Mouse (Mus musculus) urinary bladder, adult 18-20 months (tissue): ENCODE measurements around the gene Ino80e.
A peak's percentile ranks its signal among the peaks of the same experiment; 100 is the strongest.

ENCODE experiments used
- DNase-seq, 2 experiments: peaks; one replicate each; pipeline ENCODE4 v3.0.0; 2022; ENCODE audit warnings: low spot score in 2 of 2, mixed read lengths in 2 of 2

The Ino80e gene

GRCm38 (mm10) chr7:126856741-126857420 is 5.3 kb downstream of the Ino80e start:
- no peak for DNase-seq

DNA sequence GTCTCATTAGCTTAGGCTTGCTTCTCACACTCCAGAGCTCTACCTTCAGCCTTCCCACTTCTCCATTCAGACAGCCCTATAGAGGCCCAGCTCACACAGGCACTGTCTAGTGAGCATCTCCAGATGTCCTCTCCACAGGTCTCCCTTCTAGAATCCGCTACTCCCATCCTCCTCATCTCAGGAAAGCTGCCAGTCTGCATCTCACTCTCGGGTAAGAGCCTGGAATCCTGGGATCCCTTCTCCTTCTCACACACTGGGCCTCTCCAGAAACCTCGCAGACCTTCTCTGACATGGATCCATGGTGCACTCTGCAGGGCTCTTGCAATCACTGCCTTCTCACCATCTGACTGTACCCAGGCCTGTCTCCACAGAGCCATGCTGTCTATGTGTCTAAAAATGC is 6.5 kb downstream of the Ino80e start:
- no peak for DNase-seq

DNA sequence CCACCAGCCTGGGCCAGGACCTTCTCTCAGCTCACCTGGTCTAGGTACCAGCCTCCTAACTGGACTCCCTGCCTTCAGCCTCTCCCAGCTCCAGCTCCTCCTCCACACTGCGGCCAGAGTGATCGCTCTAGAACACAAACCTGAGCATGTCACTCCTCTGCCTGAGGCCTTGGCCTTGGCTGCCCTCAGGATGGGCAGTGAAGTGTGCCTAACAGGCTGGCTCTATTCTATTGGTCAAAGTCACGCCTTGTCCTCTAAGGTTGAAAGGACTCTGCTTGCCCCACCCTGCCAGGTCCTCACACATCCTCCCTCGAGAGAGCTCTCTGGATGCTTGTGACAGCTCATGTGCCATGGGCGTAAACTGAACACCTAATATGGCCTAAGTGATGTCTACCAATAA is 8.7 kb downstream of the Ino80e start:
- no peak for DNase-seq

GRCm38 (mm10) chr7:126851192-126851591 is 11.0 kb downstream of the Ino80e start:
- no peak for DNase-seq

- no peak for DNase-seq
Observed at GRCm38 (mm10) chr7:126850161-126850560, 12.0 kb downstream of the Ino80e start.

DNA sequence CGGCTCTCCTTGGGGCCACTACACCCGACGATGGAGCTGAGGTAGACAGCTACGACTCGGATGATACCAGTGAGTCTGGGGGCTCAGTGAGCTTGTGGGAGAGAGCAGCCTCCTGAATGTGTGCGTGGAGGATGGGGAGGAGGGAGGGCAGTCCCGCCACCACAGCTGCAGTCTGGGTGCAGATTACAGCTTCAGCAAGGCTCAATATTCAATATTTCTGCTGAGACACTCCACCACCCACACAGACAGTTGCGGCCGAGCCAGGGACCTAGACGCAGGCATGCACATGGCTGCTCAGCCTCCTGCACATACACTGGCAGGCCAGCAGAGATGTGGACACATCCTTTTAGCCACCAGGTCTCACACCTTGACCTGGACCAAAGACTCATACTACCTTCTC is 13.4 kb downstream of the Ino80e start:
- DNase-seq, result no peak

- no peak for DNase-seq
Observed at GRCm38 (mm10) chr7:126847421-126848398, 14.5 kb downstream of the Ino80e start.

GRCm38 (mm10) chr7:126847116-126847420 is 15.1 kb downstream of the Ino80e start, which contains the start of gene Doc2a:
Gene Doc2a, plus strand, starts transcription at chr7:126847416.
- no peak for DNase-seq

DNA sequence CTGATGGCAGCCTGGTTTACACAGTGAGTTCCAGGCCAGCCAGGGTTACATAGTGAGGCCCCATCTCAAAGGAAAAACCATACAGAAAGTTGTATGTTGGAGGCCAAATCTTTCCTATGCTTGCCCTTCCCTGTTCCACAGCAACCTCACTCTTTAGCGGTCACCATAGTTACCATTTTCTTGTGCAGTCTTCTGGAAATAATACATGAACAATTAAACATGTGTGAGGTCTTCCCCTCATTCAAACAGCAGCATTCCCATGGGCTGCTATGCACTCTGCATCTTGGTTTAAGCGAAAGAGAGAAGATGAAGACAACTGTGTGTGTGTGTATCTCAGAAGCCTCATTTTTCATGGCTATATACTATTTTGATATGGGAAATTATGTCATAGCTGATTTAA is 16.7 kb downstream of the Ino80e start:
- DNase-seq, result no peak

DNA sequence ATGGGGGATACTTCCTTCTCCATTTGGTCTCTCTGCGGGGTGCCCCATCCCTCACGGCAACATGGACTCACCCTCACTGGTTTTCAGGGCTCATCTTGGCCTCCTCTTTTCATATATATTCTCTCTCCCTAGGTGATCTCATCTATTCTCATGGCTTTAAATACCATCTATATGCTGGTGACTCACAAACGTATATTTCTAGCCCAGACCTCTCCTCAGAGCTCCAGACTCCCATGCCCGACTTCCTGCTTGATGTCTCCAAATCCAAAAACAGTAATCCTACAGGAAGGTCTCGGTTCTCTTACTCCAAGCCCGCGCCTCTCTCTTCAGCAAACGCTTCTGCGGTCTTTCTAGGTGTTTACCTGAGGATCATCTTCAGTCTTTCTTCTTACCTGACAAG is 18.9 kb downstream of the Ino80e start:
- no peak for DNase-seq

GRCm38 (mm10) chr7:126833294-126833693 is 28.9 kb downstream of the Ino80e start:
- no peak for DNase-seq

GRCm38 (mm10) chr7:126832036-126832598 is 30.1 kb downstream of the Ino80e start:
- peak; percentile 29 to 55 for DNase-seq

- no peak for DNase-seq
Observed at GRCm38 (mm10) chr7:126831539-126831938, 30.6 kb downstream of the Ino80e start, which contains the start of gene 4930451I11Rik. Gene 4930451I11Rik, minus strand, starts transcription at chr7:126831639.

DNA sequence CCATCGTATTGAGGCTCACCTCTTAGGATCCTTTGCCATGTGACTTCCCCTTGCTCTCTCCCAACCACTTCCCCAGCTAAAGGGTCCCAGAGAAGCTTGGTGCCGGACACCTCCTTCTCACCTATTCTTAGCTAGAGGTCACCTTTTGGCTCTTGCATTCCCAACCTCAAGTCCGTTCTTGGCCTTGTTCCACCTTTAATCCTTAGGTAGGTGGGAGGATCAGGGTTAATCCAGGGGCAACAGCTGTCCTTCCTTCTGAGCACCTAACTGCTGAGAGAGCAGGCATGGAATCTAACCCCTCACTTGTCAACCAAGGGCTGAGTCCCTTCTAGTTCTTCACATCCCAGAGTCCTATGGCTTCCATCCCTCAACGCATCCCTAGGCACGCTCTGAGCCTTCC is 36.2 kb downstream of the Ino80e start:
- DNase-seq, result no peak

DNA sequence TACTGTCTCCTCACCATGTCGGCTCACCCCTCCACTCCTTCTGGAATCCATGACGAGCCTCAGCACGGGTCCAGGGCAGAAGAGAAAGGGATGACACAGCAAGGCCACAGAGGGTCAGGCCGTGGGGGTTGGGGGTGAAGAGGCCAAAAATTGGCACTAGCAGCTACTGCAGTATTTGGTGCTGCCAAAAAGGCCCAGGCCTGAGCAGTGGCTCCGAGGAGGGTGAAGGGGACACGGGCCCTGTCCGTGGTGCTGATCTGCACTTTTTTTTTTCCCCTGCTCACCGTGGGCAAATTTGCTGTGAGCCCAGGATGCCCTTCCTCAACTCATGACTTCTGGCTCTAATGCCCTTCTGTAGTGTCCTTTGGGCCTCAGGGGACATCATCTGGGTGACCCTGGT is 36.8 kb downstream of the Ino80e start:
- DNase-seq, result no peak

- no peak for DNase-seq
Observed at GRCm38 (mm10) chr7:126823940-126824339, 38.2 kb downstream of the Ino80e start.

DNA sequence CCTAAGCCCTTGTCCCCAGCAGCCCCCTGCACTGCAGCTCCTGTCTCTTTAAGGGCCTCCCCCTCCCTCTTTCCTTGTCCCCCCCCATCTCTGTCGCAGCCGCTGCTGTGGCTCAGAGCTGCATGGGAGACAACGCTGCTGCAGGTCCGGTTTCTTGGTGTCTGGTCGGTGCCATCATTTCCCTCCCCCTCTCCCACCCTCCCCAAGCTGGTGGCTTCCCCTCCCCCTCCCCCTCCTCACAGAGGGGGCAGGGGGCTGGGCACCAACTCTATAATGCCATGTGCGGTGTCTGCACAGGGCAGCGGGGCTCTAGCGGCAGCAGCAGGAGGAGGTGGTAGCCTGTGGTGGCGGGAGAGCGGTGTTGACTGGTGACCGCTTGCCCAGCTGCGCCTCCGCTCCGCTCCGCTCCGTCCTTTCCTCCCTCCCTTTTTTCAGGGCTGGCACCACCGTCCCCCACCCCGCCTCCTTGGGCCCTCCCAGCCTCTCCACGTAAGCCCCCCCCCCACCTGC is 38.9 kb downstream of the Ino80e start:
- no peak for DNase-seq

DNA sequence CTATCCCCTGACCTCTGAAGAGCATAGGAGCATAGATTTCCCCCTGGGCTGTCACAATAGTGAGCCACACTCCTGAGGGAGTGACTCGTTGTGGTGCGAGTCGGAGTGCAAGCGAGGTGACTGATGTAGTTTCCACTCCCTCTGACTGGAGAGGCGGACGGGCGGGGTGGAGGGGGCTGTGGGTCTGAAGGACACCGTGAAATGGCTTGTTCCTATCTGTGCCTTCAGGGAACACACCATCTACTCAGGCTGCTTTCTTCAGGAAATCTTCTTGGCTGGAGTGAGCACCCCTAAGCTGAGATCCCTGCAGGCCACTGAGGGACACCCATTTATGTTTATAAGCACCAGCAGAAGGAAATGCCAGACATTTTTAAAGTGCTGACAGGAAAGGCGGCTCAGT is 39.4 kb downstream of the Ino80e start:
- no peak for DNase-seq

- peak; percentile 53 to 57 for DNase-seq
Observed at GRCm38 (mm10) chr7:126821835-126822511, 40.2 kb downstream of the Ino80e start.

DNA sequence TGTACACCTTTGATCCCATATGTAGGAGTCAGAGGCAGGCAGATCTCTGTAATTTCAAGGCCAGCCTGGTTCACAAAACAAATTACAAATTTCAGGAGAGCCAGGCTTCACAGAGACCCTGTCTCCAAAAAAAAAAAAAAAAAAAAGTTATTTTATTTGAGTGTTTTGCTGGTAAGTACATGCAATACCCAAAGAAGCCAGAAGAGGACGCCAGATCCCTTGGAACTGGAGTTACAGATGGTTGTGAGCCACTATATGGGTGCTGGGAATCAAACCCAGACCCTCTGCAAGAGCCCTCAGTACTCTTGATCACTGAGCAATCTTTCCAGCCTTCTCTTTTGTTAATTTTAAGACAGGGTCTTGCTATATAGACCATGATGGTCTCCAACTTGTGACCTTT is 43.4 kb downstream of the Ino80e start:
- no peak for DNase-seq

DNA sequence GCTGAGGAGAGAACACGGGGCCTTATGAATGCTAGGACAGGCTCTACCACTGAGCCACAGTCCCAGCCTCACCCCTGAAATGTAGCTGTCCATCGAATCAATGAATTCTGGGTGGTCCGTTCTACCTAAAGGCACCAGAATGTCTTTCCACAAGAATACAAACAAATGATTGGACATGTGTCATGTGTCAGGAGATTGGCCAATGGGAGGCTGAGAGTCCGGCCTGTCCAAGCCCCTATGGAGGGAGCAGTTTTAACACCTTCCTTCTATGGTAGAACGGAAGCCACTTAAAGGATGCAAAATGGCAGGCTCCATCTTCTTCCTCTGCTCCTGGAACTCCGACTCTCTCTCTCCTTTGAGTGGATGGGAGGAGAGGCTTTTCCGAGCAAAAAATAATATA is 44.6 kb downstream of the Ino80e start:
- no peak for DNase-seq

DNA sequence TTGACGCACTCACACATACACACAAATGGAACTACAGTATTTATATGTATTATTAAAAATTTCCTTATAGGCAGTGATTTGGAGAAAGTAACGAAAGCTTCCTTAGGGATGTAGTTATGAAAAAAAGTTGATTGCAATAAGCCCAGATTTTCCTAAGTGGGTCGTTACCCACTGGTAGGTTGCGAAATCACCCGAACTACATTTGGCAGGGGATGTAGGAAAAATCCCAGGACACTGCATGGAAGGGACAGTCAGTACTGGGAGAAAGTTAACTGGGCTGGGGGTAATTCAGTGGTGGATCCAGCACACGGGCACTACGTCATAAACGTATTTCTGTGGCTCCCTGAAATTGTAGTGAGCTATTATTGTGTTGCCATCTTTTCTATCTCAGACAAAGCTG is 45.7 kb downstream of the Ino80e start:
- no peak for DNase-seq
